Mouse (Mus musculus) lung, embryonic 16.5 days (tissue): Measurements from ENCODE around the gene Hoxc5. TPM values are rescaled to one million over a fixed set of nuclear protein-coding genes. Genes with fewer than 3 reads are reported as not detected.
A peak's percentile ranks its signal among the peaks of the same experiment; 100 is the strongest.

Experiments used
- ATAC-seq: fragments of 200-750 bp; cut with Nextera tagmentation; 2 replicates; pipeline ENCODE4 v1.8.0; 2017; ENCODE audit warnings: low read depth, mild to moderate bottlenecking, moderate library complexity
- H3K27ac ChIP-seq: fragments of 300-500 bp; sonication (generic); 2 replicates; pipeline ENCODE4 v1.5.1; 2014; ENCODE audit warnings: mild to moderate bottlenecking, control low read depth, low read length
- H3K27me3 ChIP-seq: fragments of 300-500 bp; sonication (generic); 2 replicates; pipeline ENCODE4 v1.6.1; 2014; ENCODE audit warnings: low read depth, low read length, mixed read lengths; ENCODE audit not compliant: control insufficient read depth, insufficient read depth
- H3K36me3 ChIP-seq: fragments of 300-500 bp; sonication (generic); 2 replicates; pipeline ENCODE4 v1.6.1; 2014; ENCODE audit warnings: low read length; ENCODE audit not compliant: control insufficient read depth, insufficient read depth
- H3K4me1 ChIP-seq: fragments of 300-500 bp; sonication (generic); replicated peaks from 2 replicates; pipeline ENCODE4 v1.6.1; 2014; ENCODE audit warnings: low read length, mixed read lengths; ENCODE audit not compliant: control insufficient read depth, insufficient read depth
- H3K4me2 ChIP-seq: fragments of 300-500 bp; sonication (generic); 2 replicates; pipeline ENCODE4 v1.6.1; 2014; ENCODE audit warnings: low read depth, low read length, control low read depth
- H3K4me3 ChIP-seq: fragments of 300-500 bp; sonication (generic); 2 replicates; pipeline ENCODE4 v1.5.1; 2014; ENCODE audit warnings: mild to moderate bottlenecking, low read length, control low read depth
- H3K9ac ChIP-seq: fragments of 300-500 bp; sonication (generic); 2 replicates; pipeline ENCODE4 v1.6.1; 2014; ENCODE audit warnings: low read length, control low read depth
- H3K9me3 ChIP-seq: fragments of 300-500 bp; sonication (generic); 2 replicates; pipeline ENCODE4 v1.6.1; 2016; ENCODE audit warnings: low read length; ENCODE audit not compliant: control insufficient read depth
- WGBS: fragments of 180-500 bp; shearing (Covaris S2); extraction: QIAGEN DNeasy Blood & Tissue Kit; methylation state at CpG from one replicate; pipeline ENCODE4 v1.1.7; 2014; 5-methylcytosine and 5-hydroxymethylcytosine counted together
- polyA plus RNA-seq: library from polyadenylated mRNA; unstranded; fragments of >200 nt; fragmentation: Nextera tagmentation; extraction: Ambion mirVana; gene quantifications from 2 replicates; pipeline ENCODE4 v1.2.1, GENCODE M21; 2015

The Hoxc5 gene
- polyA plus RNA-seq, 1 experiment from 2014 or later, result 0.31 TPM

DNA sequence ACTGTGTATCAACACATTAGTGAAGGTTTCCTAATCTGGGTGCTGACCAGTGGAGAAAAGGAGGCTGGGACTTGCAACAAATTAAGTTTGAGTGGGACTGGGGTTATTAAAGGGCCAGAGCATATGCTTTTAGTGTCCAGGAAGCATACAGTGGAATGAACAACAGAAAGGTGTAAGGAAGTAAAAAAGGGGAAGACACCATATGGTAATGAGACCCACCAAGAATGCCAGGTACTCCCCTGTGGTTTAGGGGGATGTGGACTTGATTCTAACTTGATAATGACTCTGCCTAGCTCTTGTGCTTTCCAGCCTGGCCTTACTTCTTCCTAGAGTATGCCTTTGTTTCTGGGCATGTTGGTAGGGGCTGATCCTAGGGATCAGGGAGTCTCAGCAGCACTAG is 86.0 kb downstream of the Hoxc5 start:
- Histone ChIP-seq H3K4me3 (no peak overlapping the region), H3K36me3 (no peaks in the 10 kb centered on the region), H3K9me3 (no peaks in the 10 kb centered on the region), H3K9ac (no peak overlapping the region), H3K4me1 (no peaks in the 10 kb centered on the region), H3K27ac (no peak overlapping the region), H3K27me3 (peaks cover 29% of the 10 kb centered on the region), H3K4me2 (no peak overlapping the region)
- no peak for ATAC-seq

DNA sequence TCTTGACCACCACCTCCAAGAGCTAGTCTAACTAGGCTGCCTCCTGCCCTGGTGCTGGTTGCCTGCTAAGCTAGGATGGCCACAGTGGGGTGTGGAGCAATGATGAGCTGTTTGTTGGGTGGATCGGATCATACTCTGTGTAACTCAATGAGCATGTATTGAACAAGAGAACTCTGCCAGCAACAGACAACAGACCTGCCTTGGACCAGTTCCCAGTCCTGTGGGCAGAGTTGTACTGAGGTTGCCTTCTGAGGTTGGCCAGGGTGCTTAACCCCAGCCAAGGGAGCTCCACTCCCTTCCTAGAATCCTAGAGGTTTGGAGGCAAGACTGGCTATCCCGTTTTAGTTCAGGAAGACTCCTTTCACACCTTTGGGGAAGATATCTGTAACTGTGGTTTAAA is 89.2 kb downstream of the Hoxc5 start:
- H3K4me1 ChIP-seq, result no peaks in the 10 kb centered on the region
- H3K9ac ChIP-seq, result no peak overlapping the region
- peaks cover 54% of the 10 kb centered on the region for H3K27me3 ChIP-seq

DNA sequence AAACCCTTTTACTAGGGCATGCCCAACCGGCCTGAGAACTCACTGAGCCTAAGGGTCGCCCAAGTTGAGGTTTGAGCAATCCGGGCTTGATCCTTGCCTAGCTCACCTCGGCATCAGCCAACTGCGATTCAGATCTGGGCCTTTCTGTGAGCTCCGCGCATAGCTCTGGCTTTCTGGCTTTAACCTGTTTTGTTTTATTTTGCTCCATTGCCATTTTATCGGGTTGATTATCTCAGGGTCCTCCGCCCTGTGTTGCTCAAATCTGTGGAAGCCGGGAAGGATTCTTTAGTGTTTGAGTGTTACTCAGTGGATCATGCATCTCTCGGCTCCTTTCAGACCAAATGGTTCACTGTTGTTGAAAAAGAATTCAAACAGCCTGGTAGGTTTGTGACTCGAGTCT is 91.5 kb downstream of the Hoxc5 start:
- ATAC-seq, result no peak
- Histone ChIP-seq H3K4me2 (no peak overlapping the region), H3K27me3 (peaks cover 65% of the 10 kb centered on the region), H3K4me1 (no peaks in the 10 kb centered on the region), H3K36me3 (no peaks in the 10 kb centered on the region), H3K4me3 (no peak overlapping the region), H3K9me3 (no peaks in the 10 kb centered on the region), H3K9ac (no peak overlapping the region), H3K27ac (no peak overlapping the region)
- WGBS, result 27% methylated on average over 12 of the region's 12 CpGs

More for the DNA sequence above, 89.2 kb downstream of the Hoxc5 start:
- no peak overlapping the region for H3K4me3 ChIP-seq
- no peaks in the 10 kb centered on the region for H3K36me3 ChIP-seq
- ATAC-seq, result no peak
- 50% methylated on average over 2 of the region's 2 CpGs for WGBS
- no peaks in the 10 kb centered on the region for H3K9me3 ChIP-seq
- no peak overlapping the region for H3K27ac ChIP-seq
- no peak overlapping the region for H3K4me2 ChIP-seq

DNA sequence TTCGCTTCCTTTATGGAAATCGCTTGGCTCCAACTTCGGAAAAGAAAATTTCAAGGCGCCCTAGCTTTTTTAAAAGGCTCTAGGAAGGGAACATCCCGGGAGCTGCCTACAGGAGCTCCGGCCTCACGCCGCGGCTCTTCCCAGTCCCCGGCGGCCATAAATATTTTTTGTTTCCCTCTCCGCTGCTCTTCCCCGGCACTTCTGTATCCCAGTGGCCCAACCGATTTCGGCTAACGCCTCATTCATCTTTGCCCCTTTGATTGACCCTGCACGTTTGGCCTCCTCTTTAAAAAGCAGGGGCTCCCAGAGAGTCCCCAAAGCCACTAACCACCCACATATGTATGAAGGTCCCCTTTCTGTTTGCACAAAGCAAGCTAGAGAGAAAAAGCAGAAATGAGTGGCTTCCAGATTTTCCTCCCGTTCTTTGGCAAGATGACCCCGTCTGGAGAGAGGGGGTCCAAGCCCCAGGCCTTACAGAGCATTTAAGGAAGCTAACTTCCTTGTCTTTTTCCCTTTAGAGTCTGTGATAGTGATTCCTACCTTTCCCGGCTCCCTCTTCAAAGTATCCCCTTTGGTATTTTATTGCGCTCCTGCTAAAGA is 92.2 kb downstream of the Hoxc5 start:
- Histone ChIP-seq H3K9me3 (no peaks in the 10 kb centered on the region), H3K4me1 (no peaks in the 10 kb centered on the region), H3K27me3 (peaks cover 65% of the 10 kb centered on the region), H3K36me3 (no peaks in the 10 kb centered on the region), H3K9ac (no peak overlapping the region; the same call in 1 of the 2 replicates), H3K4me2 (peak overlapping the region; percentile 28; the same call in 1 of the 2 replicates), H3K27ac (no peak overlapping the region), H3K4me3 (peak overlapping the region; percentile 8; the same call in 1 of the 2 replicates)
- 7% methylated on average over 21 of the region's 21 CpGs for WGBS
- no peak for ATAC-seq

DNA sequence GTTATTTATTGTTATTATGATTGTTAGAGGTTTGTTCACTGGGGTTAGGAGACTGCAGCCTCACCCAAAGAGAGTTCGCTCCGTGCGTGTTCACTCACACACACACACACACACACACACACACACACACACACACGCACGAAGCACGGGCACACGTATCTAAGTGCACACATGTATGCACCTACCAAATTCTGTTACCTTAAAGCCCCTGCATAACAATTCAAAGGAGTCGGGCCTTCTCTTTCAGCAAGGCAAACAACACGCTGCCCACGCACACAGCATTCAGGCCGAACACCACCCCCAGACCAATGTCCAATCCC is 92.7 kb downstream of the Hoxc5 start:
- no peaks in the 10 kb centered on the region for H3K9me3 ChIP-seq
- no peak for ATAC-seq
- no peak overlapping the region for H3K4me3 ChIP-seq
- H3K27me3 ChIP-seq, result peaks cover 62% of the 10 kb centered on the region
- H3K36me3 ChIP-seq, result no peaks in the 10 kb centered on the region
- H3K4me1 ChIP-seq, result no peaks in the 10 kb centered on the region
- no peak overlapping the region for H3K9ac ChIP-seq
- no peak overlapping the region for H3K27ac ChIP-seq
- WGBS, result 35% methylated on average over 11 of the region's 11 CpGs
- no peak overlapping the region for H3K4me2 ChIP-seq

DNA sequence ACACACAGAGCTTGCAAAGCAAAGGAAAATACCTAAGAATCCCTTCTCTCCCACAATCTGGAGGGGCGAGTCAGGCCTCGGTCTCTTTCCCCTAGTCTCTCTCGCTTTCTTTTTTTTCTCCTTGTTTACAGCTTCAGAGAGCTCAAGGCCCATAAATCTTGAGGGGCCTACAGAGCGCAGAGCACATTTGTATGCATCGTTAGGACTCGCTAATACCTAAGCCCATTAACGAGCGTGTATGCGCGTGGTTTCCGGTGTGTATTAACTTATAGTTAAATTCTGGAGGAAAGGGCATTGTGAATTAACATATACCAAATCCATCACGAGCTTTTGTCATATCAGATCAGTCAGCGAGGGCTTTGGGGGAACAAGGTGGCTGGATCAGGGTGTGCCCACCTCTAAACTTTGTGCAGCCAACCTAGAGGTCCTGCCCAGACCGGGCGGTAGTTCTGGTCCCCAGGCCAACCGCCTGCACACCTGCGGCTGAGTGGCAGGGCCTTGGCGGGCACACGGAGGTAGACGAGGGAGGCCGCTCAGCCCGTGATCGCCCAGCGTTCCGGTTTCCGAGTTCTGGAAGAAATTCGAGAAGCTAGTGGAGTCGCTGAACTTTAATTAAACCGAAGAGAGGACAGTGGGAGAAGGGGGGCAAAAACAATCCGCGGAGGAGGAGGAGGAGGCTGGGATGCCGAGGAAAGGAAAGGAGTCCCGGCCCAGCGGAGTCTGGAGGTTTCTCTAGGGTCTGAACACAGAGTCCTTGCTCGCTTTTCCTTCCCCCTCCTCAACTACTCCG is 93.3 kb downstream of the Hoxc5 start:
- Histone ChIP-seq H3K4me1 (no peaks in the 10 kb centered on the region), H3K27ac (no peak overlapping the region), H3K36me3 (no peaks in the 10 kb centered on the region), H3K4me3 (no peak overlapping the region), H3K27me3 (peaks cover 61% of the 10 kb centered on the region), H3K9me3 (no peaks in the 10 kb centered on the region), H3K4me2 (peak overlapping the region; percentile 36), H3K9ac (no peak overlapping the region)
- ATAC-seq, result 0 out of 2 replicates have a peak, but pooled peaks have one; percentile 17
- WGBS, result 9% methylated on average over 36 of the region's 36 CpGs

DNA sequence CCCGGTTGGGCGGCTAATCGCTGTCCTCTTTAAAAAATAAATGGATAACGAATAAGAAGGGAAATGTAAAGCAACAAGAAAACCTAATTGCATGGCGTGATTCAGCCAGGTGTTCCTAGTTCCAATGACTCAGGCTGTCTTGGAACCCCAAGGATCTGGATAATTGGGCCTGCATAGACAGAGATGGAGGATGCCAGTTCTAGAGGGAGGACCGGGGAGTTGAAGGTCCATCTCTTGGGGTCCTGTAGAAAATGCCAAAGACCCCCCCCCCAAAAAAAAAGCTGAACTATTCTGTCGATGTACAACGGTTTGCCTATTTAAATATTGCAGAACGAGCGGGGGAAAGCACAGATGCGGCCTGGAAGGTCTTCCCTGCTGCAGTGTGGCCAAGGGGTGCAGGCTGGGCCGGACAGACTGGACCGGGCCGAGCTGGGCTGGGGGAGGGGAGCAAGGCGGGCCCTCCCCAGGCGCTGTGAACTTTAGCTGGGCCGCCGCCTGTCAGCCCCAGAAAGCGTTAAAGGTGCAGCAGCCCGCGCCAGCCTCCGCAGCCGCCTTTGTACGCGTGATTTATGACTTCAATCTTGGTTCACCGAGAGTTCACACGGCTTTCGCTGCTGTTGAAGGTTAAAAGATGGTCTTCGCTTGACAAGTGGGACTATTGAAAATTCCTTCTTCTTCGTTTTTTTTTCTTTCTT is 94.0 kb downstream of the Hoxc5 start:
- H3K4me3 ChIP-seq, result no peak overlapping the region
- WGBS, result 3% methylated on average over 28 of the region's 30 CpGs
- H3K36me3 ChIP-seq, result no peaks in the 10 kb centered on the region
- H3K4me2 ChIP-seq, result peak overlapping the region; percentile 36
- no peak overlapping the region for H3K9ac ChIP-seq
- 0 out of 2 replicates have a peak, but pooled peaks have one; percentile 34 for ATAC-seq
- no peaks in the 10 kb centered on the region for H3K9me3 ChIP-seq
- H3K4me1 ChIP-seq, result no peaks in the 10 kb centered on the region
- no peak overlapping the region for H3K27ac ChIP-seq
- H3K27me3 ChIP-seq, result peaks cover 58% of the 10 kb centered on the region

DNA sequence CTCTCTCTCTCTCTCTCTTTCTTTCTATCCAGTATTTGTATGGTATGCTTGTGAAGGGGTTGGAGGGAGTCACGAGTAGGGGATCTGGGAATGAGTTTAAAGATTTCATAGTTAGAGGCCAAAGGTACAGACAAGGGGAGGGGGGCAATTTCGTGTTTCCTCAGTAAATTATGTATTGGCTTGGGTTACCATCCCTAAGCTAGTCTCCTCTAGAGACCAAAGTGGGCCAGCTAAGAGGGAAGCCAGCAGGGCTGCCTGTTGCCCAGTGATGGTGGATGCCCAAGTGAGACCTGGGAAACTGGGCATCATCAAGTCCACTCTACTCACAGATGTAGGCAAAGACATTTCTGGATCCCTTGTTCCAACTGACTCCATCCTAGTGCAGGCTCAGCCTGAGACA is 94.7 kb downstream of the Hoxc5 start:
- no peak overlapping the region for H3K27ac ChIP-seq
- no peak overlapping the region for H3K4me2 ChIP-seq
- ATAC-seq, result no peak
- H3K27me3 ChIP-seq, result peaks cover 52% of the 10 kb centered on the region
- H3K9me3 ChIP-seq, result no peaks in the 10 kb centered on the region
- no peak overlapping the region for H3K4me3 ChIP-seq
- H3K4me1 ChIP-seq, result no peaks in the 10 kb centered on the region
- 24% methylated on average over 2 of the region's 2 CpGs for WGBS
- H3K9ac ChIP-seq, result no peak overlapping the region
- no peaks in the 10 kb centered on the region for H3K36me3 ChIP-seq

DNA sequence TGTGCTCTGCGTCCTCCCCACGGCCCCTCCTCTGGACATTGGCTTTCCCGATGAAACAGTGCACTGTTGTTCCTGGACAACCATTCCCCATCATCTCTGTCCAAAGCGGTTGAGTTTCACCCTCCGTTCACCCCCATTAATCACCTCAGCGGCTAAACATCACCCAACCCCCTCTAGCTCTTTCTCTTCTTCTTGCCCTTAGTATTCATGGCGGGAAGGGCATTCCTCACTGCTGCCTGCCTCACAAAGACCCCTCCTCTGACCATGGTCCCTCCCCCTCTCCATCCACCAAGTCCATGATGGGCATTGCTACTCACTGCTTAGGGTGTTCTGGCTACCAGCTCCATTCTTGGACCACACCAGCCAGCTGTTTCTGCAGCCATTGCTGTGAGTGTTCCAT is 98.4 kb downstream of the Hoxc5 start:
- no peaks in the 10 kb centered on the region for H3K9me3 ChIP-seq
- H3K4me1 ChIP-seq, result no peaks in the 10 kb centered on the region
- WGBS, result 14% methylated on average over 7 of the region's 7 CpGs
- H3K27ac ChIP-seq, result no peak overlapping the region
- no peak overlapping the region for H3K4me2 ChIP-seq
- peaks cover 49% of the 10 kb centered on the region for H3K27me3 ChIP-seq
- no peak overlapping the region for H3K9ac ChIP-seq
- ATAC-seq, result no peak
- no peak overlapping the region for H3K4me3 ChIP-seq
- H3K36me3 ChIP-seq, result no peaks in the 10 kb centered on the region
